Comparison of ENCODE assay signal across 9 mouse cellular contexts in genomic region chr4:130173911-130174311, GRCm38 (mm10). TPM values are rescaled to one million over a fixed set of nuclear protein-coding genes. Genes with fewer than 3 reads are reported as not detected.
A peak's percentile ranks its signal among the peaks of the same experiment; 100 is the strongest.
DNase-seq lines count a peak whose midpoint lies in the region; ATAC-seq and TF ChIP-seq lines count a peak whose summit lies in the region.
"Had no signal": no experiment of that assay in that cellular context is flagged by ENCODE, and none has a peak within 500 bp of the region (broad histone marks: within the 10 kb centered on the region; RNA-seq: fewer than 3 reads in every experiment).

No protein-coding gene starts in this region.

- H3K4me1 ChIP-seq in hindbrain, embryonic 10.5 days (replicated peaks), result peaks cover 71% of the 10 kb centered on the region
- peaks cover 21% of the 10 kb centered on the region for H3K4me1 ChIP-seq in hindbrain, embryonic 13.5 days (replicated peaks)
- H3K4me1 ChIP-seq in heart, postnatal 0 days (ENCODE audit: control insufficient read depth, insufficient read depth), result peaks cover 45% of the 10 kb centered on the region
- H3K4me1 ChIP-seq in liver, embryonic 12.5 days, result peaks cover 61% of the 10 kb centered on the region

- no peak overlapping the region for H3K4me2 ChIP-seq in hindbrain, embryonic 13.5 days
- peak overlapping the region; percentile 64 for H3K4me2 ChIP-seq in heart, postnatal 0 days (ENCODE audit: low read depth, low read length)
- H3K4me2 ChIP-seq in liver, embryonic 12.5 days, result peak overlapping the region; percentile 69

- no peaks in the 10 kb centered on the region for H3K36me3 ChIP-seq in hindbrain, embryonic 10.5 days
- H3K36me3 ChIP-seq in hindbrain, embryonic 13.5 days, result no peaks in the 10 kb centered on the region
- no peaks in the 10 kb centered on the region for H3K36me3 ChIP-seq in heart, postnatal 0 days (replicated peaks; ENCODE audit: control insufficient read depth, insufficient read depth, low read length)
- H3K36me3 ChIP-seq in liver, embryonic 12.5 days, result peaks cover 10% of the 10 kb centered on the region; the same call in 1 of the 2 replicates

- TF ChIP-seq EP300 in heart, postnatal 0 days (IDR thresholded peaks at IDR 0.05; ENCODE audit: low read depth), result no peak

- H3K4me3 ChIP-seq in hindbrain, embryonic 10.5 days, result peak overlapping the region; percentile 41
- H3K4me3 ChIP-seq in hindbrain, embryonic 13.5 days, result no peak overlapping the region
- peak overlapping the region; percentile 48 for H3K4me3 ChIP-seq in heart, postnatal 0 days (ENCODE audit: low read depth, low read length)
- H3K4me3 ChIP-seq in liver, embryonic 12.5 days, result peak overlapping the region; percentile 55

- no peak overlapping the region for H3K9ac ChIP-seq in hindbrain, embryonic 13.5 days
- peak overlapping the region; percentile 45 for H3K9ac ChIP-seq in heart, postnatal 0 days (replicated peaks; ENCODE audit: low read depth, low read length)
- H3K9ac ChIP-seq in liver, embryonic 12.5 days, result peak overlapping the region; percentile 59

- no peak for TF ChIP-seq CTCF in heart, postnatal 0 days (IDR thresholded peaks at IDR 0.05; ENCODE audit: low read depth)

- 36% methylated on average over 19 of the region's 19 CpGs for WGBS in hindbrain, embryonic 10.5 days
- 48% methylated on average over 19 of the region's 19 CpGs for WGBS in hindbrain, embryonic 13.5 days
- 36% methylated on average over 19 of the region's 19 CpGs for WGBS in heart, postnatal 0 days
- 46% methylated on average over 19 of the region's 19 CpGs for WGBS in liver, embryonic 12.5 days (ENCODE audit: insufficient replicate concordance)

- DNase-seq in hindbrain, embryonic 10.5 days (ENCODE audit: low spot score), result no peak
- peak; percentile 15 for DNase-seq in c-Kit-negative CD71-positive TER-119-positive erythroid progenitor cells, embryonic 14.5 days (ENCODE audit: low read depth, low spot score)
- DNase-seq in heart, postnatal 0 days (ENCODE audit: low spot score), result no peak
- DNase-seq in urinary bladder, adult 2 months (ENCODE audit: low spot score), result no peak
- DNase-seq in left cerebral cortex, adult 11 months (ENCODE audit: low spot score), result no peak
- no peak for DNase-seq in urinary bladder, postnatal 25 days (ENCODE audit: low spot score)

- H3K27ac ChIP-seq in hindbrain, embryonic 10.5 days, result peak overlapping the region; percentile 75; the same call in 1 of the 2 replicates
- no peak overlapping the region for H3K27ac ChIP-seq in hindbrain, embryonic 13.5 days
- peak overlapping the region; percentile 72 for H3K27ac ChIP-seq in heart, postnatal 0 days (ENCODE audit: low read depth)
- peak overlapping the region; percentile 78 for H3K27ac ChIP-seq in liver, embryonic 12.5 days

- no peak for ATAC-seq in hindbrain, embryonic 13.5 days (ENCODE audit: low FRiP score)
- no peak for ATAC-seq in heart, postnatal 0 days (ENCODE audit: insufficient read depth, low read depth)
- peak; percentile 33 for ATAC-seq in liver, embryonic 12.5 days

- peaks cover 69% of the 10 kb centered on the region for H3K27me3 ChIP-seq in hindbrain, embryonic 10.5 days (ENCODE audit: insufficient read depth, poor library complexity, severe bottlenecking)
- H3K27me3 ChIP-seq in hindbrain, embryonic 13.5 days, result peaks cover 46% of the 10 kb centered on the region
- H3K27me3 ChIP-seq in heart, postnatal 0 days (ENCODE audit: control insufficient read depth, insufficient read depth, low read length), result no peaks in the 10 kb centered on the region
- H3K27me3 ChIP-seq in liver, embryonic 12.5 days (replicated peaks), result peaks cover 81% of the 10 kb centered on the region

- no peaks in the 10 kb centered on the region for H3K9me3 ChIP-seq in hindbrain, embryonic 10.5 days
- H3K9me3 ChIP-seq in hindbrain, embryonic 13.5 days, result no peaks in the 10 kb centered on the region
- no peaks in the 10 kb centered on the region for H3K9me3 ChIP-seq in heart, postnatal 0 days (replicated peaks; ENCODE audit: control insufficient read depth, low read length)
- H3K9me3 ChIP-seq in liver, embryonic 12.5 days (replicated peaks), result no peaks in the 10 kb centered on the region

RNA-seq across cellular contexts. Expression of gene Tinagl1, which starts 1.0 kb away (rescaled TPM):
- polyA plus RNA-seq in hindbrain, embryonic 10.5 days (2016; fragmentation: Nextera tagmentation; extraction: Ambion mirVana), result 11.6 and 15.1 TPM in 2 replicates
- polyA plus RNA-seq in hindbrain, embryonic 13.5 days (2015; fragmentation: Nextera tagmentation; extraction: Ambion mirVana), result 7.5 and 7.6 TPM in 2 replicates
- total RNA-seq in heart, postnatal 0 days (2014; rRNA removed; ENCODE audit: low replicate concordance), result 128 and 168 TPM in 2 replicates
- 56.1 and 61.3 TPM in 2 replicates for polyA plus RNA-seq in heart, postnatal 0 days (2015; fragmentation: Nextera tagmentation; extraction: Ambion mirVana)
- 30.9 and 32.6 TPM in 2 replicates for polyA plus RNA-seq in liver, embryonic 12.5 days (2016; fragmentation: Nextera tagmentation; extraction: Ambion mirVana)
- polyA plus RNA-seq in urinary bladder, adult 2 months (2012; rRNA removed), result 514 and 535 TPM in 2 replicates

RNA-seq across cellular contexts. Expression of gene Hcrtr1, which starts 34.8 kb away (rescaled TPM):
- polyA plus RNA-seq in hindbrain, embryonic 10.5 days (2016; fragmentation: Nextera tagmentation; extraction: Ambion mirVana), result 0.81 and 0.85 TPM in 2 replicates
- 0.60 and 1.0 TPM in 2 replicates for polyA plus RNA-seq in hindbrain, embryonic 13.5 days (2015; fragmentation: Nextera tagmentation; extraction: Ambion mirVana)
- total RNA-seq in heart, postnatal 0 days (2014; rRNA removed; ENCODE audit: low replicate concordance), result not detected in 2 replicates
- polyA plus RNA-seq in heart, postnatal 0 days (2015; fragmentation: Nextera tagmentation; extraction: Ambion mirVana), result not detected in 2 replicates
- 0.12 TPM in 1 of 2 replicates, not detected in the other for polyA plus RNA-seq in liver, embryonic 12.5 days (2016; fragmentation: Nextera tagmentation; extraction: Ambion mirVana)
- polyA plus RNA-seq in urinary bladder, adult 2 months (2012; rRNA removed), result 18.8 and 20.0 TPM in 2 replicates
- total RNA-seq: neutrophil, adult 5-6 weeks had no signal

RNA-seq across cellular contexts. Expression of gene Gm853, which starts 48.3 kb away (rescaled TPM):
- 0.84 TPM in 1 of 2 replicates, not detected in the other for polyA plus RNA-seq in hindbrain, embryonic 10.5 days (2016; fragmentation: Nextera tagmentation; extraction: Ambion mirVana)
- 0.67 and 1.4 TPM in 2 replicates for polyA plus RNA-seq in hindbrain, embryonic 13.5 days (2015; fragmentation: Nextera tagmentation; extraction: Ambion mirVana)
- total RNA-seq in heart, postnatal 0 days (2014; rRNA removed; ENCODE audit: low replicate concordance), result not detected in 2 replicates
- polyA plus RNA-seq in heart, postnatal 0 days (2015; fragmentation: Nextera tagmentation; extraction: Ambion mirVana), result not detected in 2 replicates
- polyA plus RNA-seq in liver, embryonic 12.5 days (2016; fragmentation: Nextera tagmentation; extraction: Ambion mirVana), result not detected in 2 replicates
- polyA plus RNA-seq in urinary bladder, adult 2 months (2012; rRNA removed), result not detected in 2 replicates
- total RNA-seq: neutrophil, adult 5-6 weeks had no signal
